10 mouse cellular contexts compared by ENCODE assay signal in the genomic region with DNA sequence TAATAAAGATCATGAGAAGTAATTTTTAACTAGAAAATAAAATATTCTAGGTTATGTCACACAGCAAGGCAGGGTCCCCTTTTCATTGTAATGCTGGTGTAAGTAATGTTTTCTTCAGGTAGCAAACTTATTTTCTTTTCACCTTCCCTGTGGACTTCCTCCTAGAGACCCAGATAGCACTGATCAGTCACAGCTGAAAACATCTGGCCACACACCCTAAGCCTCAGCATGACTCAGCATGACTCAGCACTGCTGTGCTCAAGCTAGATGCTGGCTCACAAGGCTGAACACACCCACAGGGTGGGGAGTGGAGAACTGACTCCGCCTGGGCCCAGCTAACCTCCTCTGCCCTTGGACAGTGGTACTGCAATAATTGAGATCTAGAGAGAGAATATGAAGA. TPM values are rescaled to one million over a fixed set of nuclear protein-coding genes. Genes with fewer than 3 reads are reported as not detected.
DNase-seq lines count a peak whose midpoint lies in the region; ATAC-seq lines count a peak whose summit lies in the region.
"Had no signal": no experiment of that assay in that cellular context is flagged by ENCODE, and none has a peak within 500 bp of the region (broad histone marks: within the 10 kb centered on the region; RNA-seq: fewer than 3 reads in every experiment).

No protein-coding gene starts in this region.

- no peaks in the 10 kb centered on the region for H3K9me3 ChIP-seq in embryonic facial prominence, embryonic 14.5 days (ENCODE audit: control insufficient read depth, low read length)
- no peaks in the 10 kb centered on the region for H3K9me3 ChIP-seq in intestine, embryonic 14.5 days (ENCODE audit: control insufficient read depth, low read length)
- no peaks in the 10 kb centered on the region for H3K9me3 ChIP-seq in stomach, embryonic 14.5 days (ENCODE audit: control insufficient read depth, low read depth, low read length)

- H3K4me3 ChIP-seq in embryonic facial prominence, embryonic 14.5 days (ENCODE audit: low read depth, low read length): no peak overlapping the region
- no peak overlapping the region for H3K4me3 ChIP-seq in intestine, embryonic 14.5 days (ENCODE audit: low read depth, low read length)
- no peak overlapping the region for H3K4me3 ChIP-seq in stomach, embryonic 14.5 days (ENCODE audit: low read depth, low read length)
- H3K4me3 ChIP-seq: myocyte had no signal

- no peak for ATAC-seq in embryonic facial prominence, embryonic 14.5 days (ENCODE audit: low read depth)
- ATAC-seq in intestine, embryonic 14.5 days (replicated peaks; ENCODE audit: low FRiP score, low TSS enrichment, low read depth): peak; percentile 68; the same call in 1 of the 2 replicates
- peak; percentile 88; the same call in 1 of the 2 replicates for ATAC-seq in stomach, embryonic 14.5 days (ENCODE audit: insufficient number of reproducible peaks, insufficient read depth, low FRiP score, low read depth)

- 40% methylated on average over 1 of the region's 1 CpGs for WGBS in embryonic facial prominence, embryonic 14.5 days
- WGBS in intestine, embryonic 14.5 days: 50% methylated on average over 1 of the region's 1 CpGs
- 48% methylated on average over 1 of the region's 1 CpGs for WGBS in stomach, embryonic 14.5 days

- no peaks in the 10 kb centered on the region for H3K27me3 ChIP-seq in embryonic facial prominence, embryonic 14.5 days (replicated peaks; ENCODE audit: control insufficient read depth, insufficient read depth, low read length)
- no peaks in the 10 kb centered on the region for H3K27me3 ChIP-seq in intestine, embryonic 14.5 days (replicated peaks; ENCODE audit: control insufficient read depth, insufficient read depth, low read length)
- H3K27me3 ChIP-seq in stomach, embryonic 14.5 days (ENCODE audit: control insufficient read depth, insufficient read depth, low read length): no peaks in the 10 kb centered on the region

- no peak overlapping the region for H3K4me2 ChIP-seq in embryonic facial prominence, embryonic 14.5 days (ENCODE audit: low read depth, low read length)
- H3K4me2 ChIP-seq in intestine, embryonic 14.5 days (ENCODE audit: low read length): no peak overlapping the region
- no peak overlapping the region for H3K4me2 ChIP-seq in stomach, embryonic 14.5 days (replicated peaks; ENCODE audit: low read depth, low read length)

- H3K4me1 ChIP-seq in embryonic facial prominence, embryonic 14.5 days (ENCODE audit: control insufficient read depth, insufficient read depth, low read length): no peaks in the 10 kb centered on the region
- H3K4me1 ChIP-seq in intestine, embryonic 14.5 days (replicated peaks; ENCODE audit: control insufficient read depth, insufficient read depth, low read length): no peaks in the 10 kb centered on the region
- no peaks in the 10 kb centered on the region for H3K4me1 ChIP-seq in stomach, embryonic 14.5 days (ENCODE audit: control insufficient read depth, insufficient read depth, low read length)

- no peak overlapping the region for H3K27ac ChIP-seq in embryonic facial prominence, embryonic 14.5 days (replicated peaks; ENCODE audit: low read depth, low read length)
- H3K27ac ChIP-seq in intestine, embryonic 14.5 days (ENCODE audit: low read depth): no peak overlapping the region
- H3K27ac ChIP-seq in stomach, embryonic 14.5 days (ENCODE audit: low read length): no peak overlapping the region

- H3K9ac ChIP-seq in embryonic facial prominence, embryonic 14.5 days (ENCODE audit: low read depth, low read length): no peak overlapping the region
- no peak overlapping the region for H3K9ac ChIP-seq in intestine, embryonic 14.5 days (ENCODE audit: low read length)
- no peak overlapping the region for H3K9ac ChIP-seq in stomach, embryonic 14.5 days (replicated peaks; ENCODE audit: low read depth, low read length)

- no peaks in the 10 kb centered on the region for H3K36me3 ChIP-seq in embryonic facial prominence, embryonic 14.5 days (ENCODE audit: control insufficient read depth, insufficient read depth, low read length)
- H3K36me3 ChIP-seq in intestine, embryonic 14.5 days (ENCODE audit: control insufficient read depth, insufficient read depth, low read length): no peaks in the 10 kb centered on the region
- no peaks in the 10 kb centered on the region for H3K36me3 ChIP-seq in stomach, embryonic 14.5 days (ENCODE audit: control insufficient read depth, insufficient read depth, low read length)

- DNase-seq in kidney, postnatal 10 days: peak; percentile 5
- no peak for DNase-seq in kidney, adult 9 months
- peak; percentile 99 for DNase-seq in MEL-GATA-1-ER (ENCODE audit: extremely low read depth, low read depth)
- peak; percentile 7 for DNase-seq in embryonic facial prominence, embryonic 14.5 days (ENCODE audit: low spot score)
- no peak for DNase-seq in intestine, embryonic 14.5 days (ENCODE audit: low spot score)
- DNase-seq in T-cell, adult 2 months (ENCODE audit: low spot score): no peak
- DNase-seq in right cerebral cortex, postnatal 14 days: no peak

RNA-seq across cellular contexts. Expression of a gene that starts 7.8 kb away (rescaled TPM):
- 391 and 1,497 TPM in 2 replicates for polyA plus RNA-seq in embryonic facial prominence, embryonic 14.5 days (2014; fragmentation: Nextera tagmentation; extraction: Ambion mirVana)
- polyA plus RNA-seq in intestine, embryonic 14.5 days (2014; fragmentation: Nextera tagmentation; extraction: Ambion mirVana): 727 and 736 TPM in 2 replicates
- polyA plus RNA-seq in stomach, embryonic 14.5 days (2014; fragmentation: Nextera tagmentation; extraction: Ambion mirVana): 616 and 882 TPM in 2 replicates
- polyA plus RNA-seq: myocyte had no signal

RNA-seq across cellular contexts. Expression of a gene that starts 17.9 kb away (rescaled TPM):
- 3.6 and 8.0 TPM in 2 replicates for polyA plus RNA-seq in embryonic facial prominence, embryonic 14.5 days (2014; fragmentation: Nextera tagmentation; extraction: Ambion mirVana)
- 4.9 and 8.3 TPM in 2 replicates for polyA plus RNA-seq in intestine, embryonic 14.5 days (2014; fragmentation: Nextera tagmentation; extraction: Ambion mirVana)
- polyA plus RNA-seq in stomach, embryonic 14.5 days (2014; fragmentation: Nextera tagmentation; extraction: Ambion mirVana): 2.9 and 6.2 TPM in 2 replicates
- polyA plus RNA-seq: cortical plate, adult 2 months; myocyte had no signal

RNA-seq across cellular contexts. Expression of a gene that starts 20.5 kb away (rescaled TPM):
- not detected in 2 replicates for polyA plus RNA-seq in embryonic facial prominence, embryonic 14.5 days (2014; fragmentation: Nextera tagmentation; extraction: Ambion mirVana)
- polyA plus RNA-seq in intestine, embryonic 14.5 days (2014; fragmentation: Nextera tagmentation; extraction: Ambion mirVana): not detected in 2 replicates
- polyA plus RNA-seq in stomach, embryonic 14.5 days (2014; fragmentation: Nextera tagmentation; extraction: Ambion mirVana): not detected in 2 replicates
- polyA plus RNA-seq: cortical plate, adult 2 months; myocyte had no signal

RNA-seq across cellular contexts. Expression of a gene that starts 25.2 kb away (rescaled TPM):
- polyA plus RNA-seq in embryonic facial prominence, embryonic 14.5 days (2014; fragmentation: Nextera tagmentation; extraction: Ambion mirVana): not detected in 2 replicates
- not detected in 2 replicates for polyA plus RNA-seq in intestine, embryonic 14.5 days (2014; fragmentation: Nextera tagmentation; extraction: Ambion mirVana)
- polyA plus RNA-seq in stomach, embryonic 14.5 days (2014; fragmentation: Nextera tagmentation; extraction: Ambion mirVana): not detected in 2 replicates
- polyA plus RNA-seq: cortical plate, adult 2 months; myocyte had no signal

RNA-seq across cellular contexts. Expression of a gene that starts 33.0 kb away (rescaled TPM):
- polyA plus RNA-seq in embryonic facial prominence, embryonic 14.5 days (2014; fragmentation: Nextera tagmentation; extraction: Ambion mirVana): 10,123 and 13,531 TPM in 2 replicates
- 2,953 and 4,508 TPM in 2 replicates for polyA plus RNA-seq in intestine, embryonic 14.5 days (2014; fragmentation: Nextera tagmentation; extraction: Ambion mirVana)
- polyA plus RNA-seq in stomach, embryonic 14.5 days (2014; fragmentation: Nextera tagmentation; extraction: Ambion mirVana): 3,670 and 3,888 TPM in 2 replicates
- polyA plus RNA-seq: myocyte had no signal

Comparison
In these comparisons a context has a peak if more than half of its experiments do, and no peak if none do; other contexts are left out.
1. DNase-seq: peak in kidney, postnatal 10 days (single experiment), MEL-GATA-1-ER (single experiment) and embryonic facial prominence, embryonic 14.5 days (single experiment); none in kidney, adult 9 months (single experiment), intestine, embryonic 14.5 days (single experiment), T-cell, adult 2 months (single experiment) and right cerebral cortex, postnatal 14 days (single experiment).